Comparison of ENCODE assay signal across 21 mouse cellular contexts in the genomic region with DNA sequence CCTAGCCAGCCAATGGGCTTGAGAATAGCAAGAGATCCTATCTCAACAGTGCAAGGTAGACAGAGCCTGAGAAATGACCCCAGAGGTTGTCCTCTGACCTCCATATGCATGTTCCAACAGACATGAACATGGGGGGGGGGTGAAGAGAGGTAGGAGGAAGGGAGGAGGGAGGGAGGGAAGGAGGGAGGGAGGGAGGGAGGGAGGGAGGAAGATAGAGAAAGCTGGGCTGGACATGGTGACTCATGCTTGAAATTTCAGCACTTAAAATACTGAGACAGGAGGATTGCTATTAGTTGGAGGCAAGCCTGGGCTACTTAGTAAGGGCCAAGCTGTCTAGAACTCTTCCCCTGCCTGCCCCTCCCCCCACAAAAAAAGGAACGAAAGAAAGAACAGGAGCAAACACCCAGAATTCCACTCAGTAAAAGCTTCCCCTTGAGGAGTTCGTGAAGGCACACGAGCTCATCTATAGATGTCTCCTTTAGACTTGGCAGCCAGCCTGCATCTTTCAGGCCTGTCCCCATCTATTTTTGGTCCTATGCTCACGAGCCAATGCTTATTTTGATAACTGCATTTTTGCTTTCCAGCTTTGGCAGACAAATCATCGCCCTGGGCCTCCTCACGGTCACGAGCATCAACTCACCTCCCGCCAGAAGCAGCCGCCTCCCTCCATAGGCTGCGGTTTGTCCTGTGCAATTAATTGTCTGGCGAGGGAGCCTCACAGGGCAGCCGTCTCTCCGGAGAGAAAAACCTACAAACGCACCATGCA. TPM values are rescaled to one million over a fixed set of nuclear protein-coding genes. Genes with fewer than 3 reads are reported as not detected.
DNase-seq lines count a peak whose midpoint lies in the region; ATAC-seq and TF ChIP-seq lines count a peak whose summit lies in the region.
"Had no signal": no experiment of that assay in that cellular context is flagged by ENCODE, and none has a peak within 500 bp of the region (broad histone marks: within the 10 kb centered on the region; RNA-seq: fewer than 3 reads in every experiment).

No protein-coding gene starts in this region.

- 0 out of 2 replicates have a peak, but pooled peaks cover 4% of the 10 kb centered on the region for H3K4me1 ChIP-seq in embryonic facial prominence, embryonic 14.5 days (ENCODE audit: control insufficient read depth, insufficient read depth, low read length)
- peaks cover 12% of the 10 kb centered on the region; the same call in 1 of the 2 replicates for H3K4me1 ChIP-seq in embryonic facial prominence, embryonic 10.5 days
- H3K4me1 ChIP-seq in midbrain, embryonic 14.5 days (ENCODE audit: control insufficient read depth, insufficient read depth, low read length) = no peaks in the 10 kb centered on the region
- H3K4me1 ChIP-seq in midbrain, postnatal 0 days (ENCODE audit: insufficient read depth, low read length) = no peaks in the 10 kb centered on the region

- no peaks in the 10 kb centered on the region for H3K9me3 ChIP-seq in embryonic facial prominence, embryonic 14.5 days (ENCODE audit: control insufficient read depth, low read length)
- no peaks in the 10 kb centered on the region for H3K9me3 ChIP-seq in embryonic facial prominence, embryonic 10.5 days
- no peaks in the 10 kb centered on the region for H3K9me3 ChIP-seq in midbrain, embryonic 14.5 days (ENCODE audit: control insufficient read depth, low read length)
- no peaks in the 10 kb centered on the region for H3K9me3 ChIP-seq in midbrain, postnatal 0 days (ENCODE audit: low read length)
- H3K9me3 ChIP-seq: kidney, embryonic 15.5 days; midbrain, embryonic 13.5 days; neural tube, embryonic 13.5 days had no signal

- H3K4me3 ChIP-seq in embryonic facial prominence, embryonic 14.5 days (ENCODE audit: low read depth, low read length) = no peak overlapping the region
- H3K4me3 ChIP-seq in embryonic facial prominence, embryonic 10.5 days = no peak overlapping the region
- no peak overlapping the region for H3K4me3 ChIP-seq in midbrain, embryonic 14.5 days (replicated peaks; ENCODE audit: low read depth, low read length)
- H3K4me3 ChIP-seq in midbrain, postnatal 0 days (ENCODE audit: low read depth, low read length) = no peak overlapping the region
- H3K4me3 ChIP-seq: kidney, embryonic 15.5 days; midbrain, embryonic 13.5 days; neural tube, embryonic 13.5 days had no signal

- ATAC-seq in embryonic facial prominence, embryonic 14.5 days (ENCODE audit: low read depth) = no peak
- no peak for ATAC-seq in midbrain, embryonic 14.5 days (ENCODE audit: low FRiP score, low TSS enrichment)
- ATAC-seq in midbrain, postnatal 0 days (ENCODE audit: low FRiP score) = no peak
- ATAC-seq: forebrain, postnatal 0 days; midbrain, embryonic 13.5 days had no signal

- no peaks in the 10 kb centered on the region for H3K27me3 ChIP-seq in embryonic facial prominence, embryonic 14.5 days (replicated peaks; ENCODE audit: control insufficient read depth, insufficient read depth, low read length)
- peaks cover 25% of the 10 kb centered on the region for H3K27me3 ChIP-seq in embryonic facial prominence, embryonic 10.5 days (replicated peaks; ENCODE audit: low read depth, poor library complexity, severe bottlenecking)
- H3K27me3 ChIP-seq in midbrain, embryonic 14.5 days (ENCODE audit: control insufficient read depth, insufficient read depth, low read length) = no peaks in the 10 kb centered on the region
- H3K27me3 ChIP-seq in midbrain, postnatal 0 days (ENCODE audit: insufficient read depth, low read length) = no peaks in the 10 kb centered on the region

- no peaks in the 10 kb centered on the region for H3K36me3 ChIP-seq in embryonic facial prominence, embryonic 14.5 days (ENCODE audit: control insufficient read depth, insufficient read depth, low read length)
- no peaks in the 10 kb centered on the region for H3K36me3 ChIP-seq in embryonic facial prominence, embryonic 10.5 days (replicated peaks)
- no peaks in the 10 kb centered on the region for H3K36me3 ChIP-seq in midbrain, embryonic 14.5 days (ENCODE audit: control insufficient read depth, insufficient read depth, low read length)
- H3K36me3 ChIP-seq in midbrain, postnatal 0 days (ENCODE audit: insufficient read depth, low read length) = no peaks in the 10 kb centered on the region
- H3K36me3 ChIP-seq: kidney, embryonic 15.5 days; midbrain, embryonic 13.5 days; neural tube, embryonic 13.5 days had no signal

- TF ChIP-seq CTCF in midbrain, postnatal 0 days (IDR thresholded peaks at IDR 0.05) = no peak

- H3K27ac ChIP-seq in embryonic facial prominence, embryonic 14.5 days (replicated peaks; ENCODE audit: low read depth, low read length) = no peak overlapping the region
- H3K27ac ChIP-seq in embryonic facial prominence, embryonic 10.5 days (replicated peaks) = no peak overlapping the region
- H3K27ac ChIP-seq in midbrain, embryonic 14.5 days (replicated peaks; ENCODE audit: low read depth, low read length) = no peak overlapping the region
- H3K27ac ChIP-seq in midbrain, postnatal 0 days (ENCODE audit: low read depth, low read length) = no peak overlapping the region
- H3K27ac ChIP-seq: kidney, embryonic 15.5 days; liver, embryonic 14.5 days; midbrain, embryonic 13.5 days; neural tube, embryonic 13.5 days had no signal

- H3K9ac ChIP-seq in embryonic facial prominence, embryonic 14.5 days (ENCODE audit: low read depth, low read length) = 0 out of 2 replicates have a peak overlapping the region, but pooled peaks have one; percentile 19
- H3K9ac ChIP-seq in midbrain, embryonic 14.5 days (replicated peaks; ENCODE audit: low read length) = no peak overlapping the region
- no peak overlapping the region; the same call in 1 of the 2 replicates for H3K9ac ChIP-seq in midbrain, postnatal 0 days (replicated peaks; ENCODE audit: low read length, poor library complexity, severe bottlenecking)
- H3K9ac ChIP-seq: forebrain, postnatal 0 days; kidney, embryonic 15.5 days; liver, embryonic 14.5 days; midbrain, embryonic 13.5 days; neural tube, embryonic 13.5 days had no signal

- no peak overlapping the region for H3K4me2 ChIP-seq in embryonic facial prominence, embryonic 14.5 days (ENCODE audit: low read depth, low read length)
- H3K4me2 ChIP-seq in midbrain, embryonic 14.5 days (ENCODE audit: low read length) = no peak overlapping the region
- H3K4me2 ChIP-seq in midbrain, postnatal 0 days (ENCODE audit: low read depth, low read length, poor library complexity, severe bottlenecking) = no peak overlapping the region
- H3K4me2 ChIP-seq: kidney, embryonic 15.5 days; midbrain, embryonic 13.5 days; neural tube, embryonic 13.5 days had no signal

- intact Hi-C loops in heart, postnatal 14 days (cut with DNase I) = no loop called here

- DNase-seq in embryonic facial prominence, embryonic 14.5 days (ENCODE audit: low spot score) = peak; percentile 76
- DNase-seq in embryonic facial prominence, embryonic 10.5 days (ENCODE audit: low spot score) = no peak
- peak; percentile 19 for DNase-seq in midbrain, embryonic 14.5 days
- DNase-seq in midbrain, postnatal 0 days (ENCODE audit: low spot score) = no peak
- DNase-seq in heart, adult 9 months (ENCODE audit: low spot score in 2 of 2) = peak; percentile 62 to 74
- peak; percentile 56 to 73 for DNase-seq in heart, postnatal 14 days
- DNase-seq in layer of hippocampus, postnatal 10 days (ENCODE audit: low spot score in 2 of 2) = no peak
- no peak for DNase-seq in layer of hippocampus, adult 8-10 months (ENCODE audit: low spot score in 2 of 2)
- DNase-seq: adrenal gland, postnatal 14 days; B cell, adult 2 months; forebrain, postnatal 0 days; left cerebral cortex, postnatal 4 days; lung, postnatal 4 days; retina, postnatal 1 day; thymus, adult 2 months had no signal

- WGBS in embryonic facial prominence, embryonic 14.5 days = 40% methylated on average over 14 of the region's 14 CpGs
- 69% methylated on average over 14 of the region's 14 CpGs for WGBS in embryonic facial prominence, embryonic 10.5 days
- 50% methylated on average over 14 of the region's 14 CpGs for WGBS in midbrain, embryonic 14.5 days
- 37% methylated on average over 14 of the region's 14 CpGs for WGBS in midbrain, postnatal 0 days

RNA-seq across cellular contexts. Expression of gene Uncx, which starts 23.0 kb away (rescaled TPM):
- 2.5 and 2.9 TPM in 2 replicates for polyA plus RNA-seq in embryonic facial prominence, embryonic 14.5 days (2014; fragmentation: Nextera tagmentation; extraction: Ambion mirVana)
- polyA plus RNA-seq in embryonic facial prominence, embryonic 10.5 days (2016; fragmentation: Nextera tagmentation; extraction: Ambion mirVana) = 3.3 and 4.7 TPM in 2 replicates
- 39.6 and 44.0 TPM in 2 replicates for polyA plus RNA-seq in midbrain, embryonic 14.5 days (2014; fragmentation: Nextera tagmentation; extraction: Ambion mirVana)
- 21.2 and 24.3 TPM in 2 replicates for total RNA-seq in midbrain, postnatal 0 days (2014; rRNA removed)
- 15.5 and 20.0 TPM in 2 replicates for polyA plus RNA-seq in midbrain, postnatal 0 days (2015; fragmentation: Nextera tagmentation; extraction: Ambion mirVana)
- total RNA-seq in heart, postnatal 14 days (2021) = not detected
- under 1 TPM in 1 of 2 experiments, not detected in 1; 0.13 TPM for total RNA-seq in layer of hippocampus, postnatal 10 days (2021)
- total RNA-seq in layer of hippocampus, adult 8-10 months (2022) = not detected
- total RNA-seq: adrenal gland, postnatal 14 days; ES-E14; granulocyte monocyte progenitor cell, adult 5-6 weeks had no signal
- polyA plus RNA-seq: liver, embryonic 14.5 days had no signal

RNA-seq across cellular contexts. Expression of gene Zfand2a, which starts 35.9 kb away (rescaled TPM):
- 5.4 and 10.8 TPM in 2 replicates for polyA plus RNA-seq in embryonic facial prominence, embryonic 14.5 days (2014; fragmentation: Nextera tagmentation; extraction: Ambion mirVana)
- polyA plus RNA-seq in embryonic facial prominence, embryonic 10.5 days (2016; fragmentation: Nextera tagmentation; extraction: Ambion mirVana) = 10.2 and 12.5 TPM in 2 replicates
- polyA plus RNA-seq in midbrain, embryonic 14.5 days (2014; fragmentation: Nextera tagmentation; extraction: Ambion mirVana) = 14.0 and 14.1 TPM in 2 replicates
- total RNA-seq in midbrain, postnatal 0 days (2014; rRNA removed) = 56.5 and 60.6 TPM in 2 replicates
- polyA plus RNA-seq in midbrain, postnatal 0 days (2015; fragmentation: Nextera tagmentation; extraction: Ambion mirVana) = 30.4 and 35.0 TPM in 2 replicates
- total RNA-seq in heart, postnatal 14 days (2021) = 10 to 100 TPM; 16.4 to 16.5 TPM
- 10 to 100 TPM; 78.9 to 81.7 TPM for total RNA-seq in layer of hippocampus, postnatal 10 days (2021)
- total RNA-seq in layer of hippocampus, adult 8-10 months (2022) = 10 to 100 TPM; 53.9 to 60.2 (median 54.8) TPM

RNA-seq across cellular contexts. Expression of gene 3110082I17Rik, which starts 59.9 kb away (rescaled TPM):
- polyA plus RNA-seq in embryonic facial prominence, embryonic 14.5 days (2014; fragmentation: Nextera tagmentation; extraction: Ambion mirVana) = 24.7 and 30.9 TPM in 2 replicates
- polyA plus RNA-seq in embryonic facial prominence, embryonic 10.5 days (2016; fragmentation: Nextera tagmentation; extraction: Ambion mirVana) = 58.2 and 58.5 TPM in 2 replicates
- polyA plus RNA-seq in midbrain, embryonic 14.5 days (2014; fragmentation: Nextera tagmentation; extraction: Ambion mirVana) = 10.8 and 12.8 TPM in 2 replicates
- 4.3 and 7.9 TPM in 2 replicates for total RNA-seq in midbrain, postnatal 0 days (2014; rRNA removed)
- polyA plus RNA-seq in midbrain, postnatal 0 days (2015; fragmentation: Nextera tagmentation; extraction: Ambion mirVana) = 14.9 and 15.1 TPM in 2 replicates
- total RNA-seq in heart, postnatal 14 days (2021) = 1 to 10 TPM; 4.7 to 5.3 TPM
- 10 to 100 TPM; 19.3 to 21.0 TPM for total RNA-seq in layer of hippocampus, postnatal 10 days (2021)
- 10 to 100 TPM; 13.7 to 22.1 (median 17.1) TPM for total RNA-seq in layer of hippocampus, adult 8-10 months (2022)

Comparison
In these comparisons a context has a peak if more than half of its experiments do, and no peak if none do; other contexts are left out.
1. DNase-seq: peak in embryonic facial prominence, embryonic 14.5 days (single experiment), midbrain, embryonic 14.5 days (single experiment), heart, adult 9 months (2 of 2) and heart, postnatal 14 days (2 of 2); none in embryonic facial prominence, embryonic 10.5 days (single experiment), midbrain, postnatal 0 days (single experiment), layer of hippocampus, postnatal 10 days (0 of 2) and layer of hippocampus, adult 8-10 months (0 of 2).
2. RNA of gene Uncx, which starts 23.0 kb away (total RNA-seq): 21.2 to 24.3 TPM in midbrain, postnatal 0 days; 0.13 TPM in layer of hippocampus, postnatal 10 days, not detected in heart, postnatal 14 days and not detected in layer of hippocampus, adult 8-10 months; every median in the first group is over 10 times any median in the second.